Mouse (Mus musculus) spleen, adult 2 months (tissue): ENCODE measurements around the gene 1700016K19Rik.

Experiments used
- CTCF ChIP-seq: fragments of 200-500 bp; IDR thresholded peaks from 2 replicates; pipeline ENCODE4 v1.5.1; 2011; ENCODE audit warnings: mild to moderate bottlenecking, inconsistent platforms; ENCODE audit not compliant: insufficient read depth, insufficient read length, insufficient replicate concordance; ENCODE audit errors: extremely low read depth
- POLR2A ChIP-seq: fragments of 200-500 bp; IDR thresholded peaks from 2 replicates; pipeline ENCODE4 v1.6.1; 2011; ENCODE audit warnings: low read depth, low read length, inconsistent platforms

DNA sequence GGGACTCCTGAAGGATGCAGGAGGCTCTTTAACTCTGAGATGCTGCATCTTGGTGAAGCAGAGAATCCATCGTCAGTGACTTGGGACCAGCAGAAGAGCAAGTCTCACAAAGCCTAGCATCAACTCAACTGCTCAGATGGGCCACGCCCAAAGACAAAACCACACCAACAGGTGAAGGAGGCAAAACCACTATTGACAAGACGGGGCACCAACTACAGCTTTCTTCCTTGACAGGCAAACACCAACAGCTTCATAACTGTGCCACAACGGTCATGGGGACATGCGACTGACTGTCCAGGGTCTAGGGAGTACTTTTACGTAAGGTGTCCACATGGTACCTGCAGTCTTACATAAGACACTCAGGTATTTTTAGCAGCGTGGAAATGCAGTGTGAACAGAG is 37.9 kb upstream of the 1700016K19Rik start:
- TF ChIP-seq POLR2A (no peak), CTCF (no peak)
